Mouse (Mus musculus): ENCODE measurements around the gene Anks3.

Anks3 gene

DNA sequence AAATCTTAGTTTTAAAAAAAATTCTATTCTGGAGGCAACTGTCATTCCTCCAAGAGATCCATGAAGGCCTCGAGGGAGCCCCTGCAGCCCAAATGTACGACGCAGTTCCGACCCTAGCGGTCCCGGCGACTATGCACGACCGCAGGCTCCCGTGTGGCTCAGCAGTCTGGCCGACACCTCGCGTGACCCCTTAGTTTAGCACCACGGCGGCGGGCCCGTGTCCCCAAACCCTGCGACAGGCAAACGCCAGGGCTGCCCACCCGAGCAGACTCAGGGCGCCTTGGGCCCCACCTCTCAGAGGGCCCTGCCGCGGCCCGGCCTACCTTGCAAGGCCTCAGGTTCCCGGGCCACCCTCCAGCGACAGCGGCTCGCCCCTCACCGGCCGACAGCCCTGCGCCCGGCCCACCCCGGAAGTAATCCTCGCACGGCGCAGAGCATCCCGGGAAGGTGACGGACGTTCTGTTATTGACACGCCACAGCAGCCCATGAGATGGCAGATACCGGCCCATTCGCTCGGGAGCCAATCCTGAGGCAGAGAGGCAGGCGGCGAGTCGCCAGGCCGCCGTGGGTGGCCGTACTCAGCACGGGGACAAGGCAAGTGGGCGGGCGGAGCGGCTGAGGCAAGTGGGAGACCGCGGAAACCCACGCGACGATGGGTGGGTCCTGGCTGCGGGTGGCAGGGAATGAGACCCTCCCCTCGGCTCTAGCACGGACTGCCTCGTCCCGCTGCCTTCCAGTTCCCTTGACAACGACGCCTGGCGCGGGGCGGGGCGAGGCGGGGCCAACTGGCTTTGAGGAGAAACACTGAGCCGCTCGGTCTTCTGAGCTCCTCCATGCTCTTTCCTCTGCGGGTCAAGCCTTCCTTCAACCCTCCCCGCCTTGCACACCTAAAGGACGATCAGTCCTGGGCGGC, at the start of gene Anks3:
TSS of gene Anks3 (minus strand) at position 409 of the 913 bp plus-strand sequence.
- peak; percentile 96 for DNase-seq (ENCODE audit: low spot score)

DNA sequence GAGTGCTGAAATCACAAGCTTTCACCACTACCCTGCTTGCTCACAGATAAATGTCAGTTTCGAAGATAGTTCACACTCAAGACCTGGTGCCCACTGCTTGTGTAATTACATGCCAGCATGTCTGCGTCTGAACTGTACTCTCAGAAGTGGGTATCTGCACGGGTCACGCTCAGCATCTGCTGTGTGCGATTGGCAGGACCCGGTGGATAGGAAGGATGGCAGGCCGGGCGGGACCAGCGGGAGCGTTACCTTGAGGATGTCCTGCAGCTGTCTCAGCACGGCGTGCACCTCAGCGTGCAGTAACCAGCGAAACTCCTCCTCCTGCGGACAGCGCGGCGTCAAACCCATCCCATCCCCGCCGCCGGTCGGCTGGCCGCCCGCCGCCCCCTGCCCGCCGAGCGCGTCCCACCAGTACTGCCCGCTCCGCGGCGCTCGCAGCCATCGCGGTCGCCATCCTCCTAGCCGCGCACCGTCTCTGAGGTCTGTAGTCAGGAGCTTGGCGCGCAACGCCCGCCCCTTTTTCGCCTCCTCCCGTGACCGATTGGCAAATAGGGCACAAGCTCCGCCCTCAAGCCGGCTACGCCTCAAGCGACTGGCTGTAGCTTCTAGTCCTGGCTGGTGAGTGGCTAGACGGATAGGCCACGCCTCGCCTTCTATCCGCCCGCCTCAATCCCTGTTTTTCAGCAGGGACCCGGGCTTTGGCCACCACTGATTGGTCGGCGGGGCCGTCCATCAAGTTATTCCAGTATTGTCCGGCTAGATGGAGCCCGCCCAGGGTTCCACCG, 49.2 kb upstream of the Anks3 start, which contains the start of gene Rogdi:
TSS of gene Rogdi (minus strand) at position 500 of the 785 bp plus-strand sequence.
- DNase-seq (ENCODE audit: low spot score), result peak; percentile 99

DNA sequence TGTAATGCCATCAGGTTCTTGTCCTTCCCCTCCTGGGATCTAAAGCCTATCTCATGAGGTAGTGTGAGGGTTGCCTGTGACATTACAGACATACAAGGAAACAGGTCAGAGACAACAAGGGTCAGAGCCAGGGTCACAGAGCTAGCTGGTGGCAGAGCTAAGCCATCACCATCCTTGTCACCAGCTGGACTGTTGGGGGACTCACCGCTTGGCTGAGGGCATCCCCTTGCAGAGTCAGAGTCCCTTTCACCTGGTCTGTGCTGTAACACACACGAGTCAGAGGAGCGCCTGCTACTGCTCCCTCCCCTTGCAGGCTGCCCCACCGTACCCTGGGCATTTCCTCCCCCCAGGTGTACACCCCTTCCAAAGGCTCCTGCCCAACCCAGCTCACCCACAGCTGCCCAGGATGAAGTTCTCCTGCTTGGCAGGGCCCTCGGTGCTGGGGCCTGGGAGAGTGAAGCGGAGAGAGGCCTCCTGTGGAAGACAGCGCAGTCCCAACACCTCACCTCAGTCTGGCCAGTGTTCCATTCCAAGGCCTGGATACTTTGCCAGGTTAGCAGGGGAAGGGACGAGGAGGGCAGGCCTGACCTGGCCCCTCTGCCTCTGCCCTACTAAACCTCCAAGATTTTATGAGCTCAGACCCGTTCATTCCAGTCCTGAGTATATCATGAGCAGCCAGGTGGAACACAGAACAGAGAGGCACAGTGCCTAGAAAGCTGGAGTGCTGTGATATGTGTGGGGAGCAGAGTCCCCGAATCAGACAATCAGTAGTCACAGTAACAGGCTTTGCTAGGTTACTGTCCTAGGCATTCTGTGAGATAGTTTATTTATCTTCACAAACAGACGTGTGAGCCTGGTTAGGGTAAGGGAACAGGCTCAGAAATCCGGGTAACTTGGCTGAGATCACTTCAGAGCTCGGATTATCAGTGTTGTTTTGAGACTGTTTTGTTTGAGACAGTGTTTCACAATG, 48.3 kb upstream of the Anks3 start:
- peak; percentile 8 for DNase-seq (ENCODE audit: low spot score)

DNA sequence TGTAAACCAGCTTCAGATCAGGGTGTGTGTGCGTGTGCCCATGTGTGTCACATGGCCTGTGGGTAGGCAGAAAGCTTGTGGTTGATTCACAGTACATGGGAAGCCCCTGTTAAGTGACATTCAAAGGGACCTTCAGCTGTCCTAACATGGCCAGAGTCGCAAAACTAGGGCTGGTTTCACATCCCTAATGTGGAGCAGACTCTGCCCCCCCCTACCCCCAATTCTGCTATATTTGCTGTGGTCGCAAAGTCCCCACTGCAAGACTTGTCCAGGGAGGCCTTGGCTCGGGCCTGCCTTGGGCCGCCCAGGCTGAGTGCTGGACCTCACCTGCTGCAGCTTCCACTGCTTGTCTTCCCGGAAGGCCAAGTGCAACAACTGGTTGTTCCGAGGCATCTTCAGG, 47.3 kb upstream of the Anks3 start:
- peak; percentile 13 for DNase-seq (ENCODE audit: low spot score)

DNA sequence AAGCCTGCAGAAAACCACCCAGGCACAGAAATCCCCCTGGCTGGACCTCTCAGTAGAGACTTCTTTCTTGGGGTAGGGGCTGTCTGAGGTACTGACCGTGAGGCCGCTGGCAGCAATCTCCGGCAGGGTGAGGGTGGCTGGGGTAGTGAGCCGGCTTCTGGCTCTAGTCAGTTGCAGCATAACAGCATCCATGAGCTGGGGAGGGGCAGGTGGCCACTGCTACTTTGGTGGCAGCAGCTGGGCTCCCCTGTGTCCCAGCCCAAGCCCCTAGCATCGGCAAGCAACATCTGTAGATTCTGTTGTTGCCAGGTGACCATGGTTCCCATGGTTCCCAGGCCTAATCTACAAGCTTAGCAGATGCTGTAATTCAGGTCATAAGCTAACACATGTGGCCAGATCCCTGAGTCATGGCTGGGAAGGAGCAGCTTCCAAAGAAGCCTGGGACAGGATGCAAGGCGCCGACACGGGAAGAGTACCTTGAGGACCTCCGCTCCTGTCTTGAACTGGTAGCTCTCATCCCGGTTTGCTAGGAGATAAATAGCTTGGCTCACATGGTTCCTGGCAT, 46.4 kb upstream of the Anks3 start:
- no peak for DNase-seq (ENCODE audit: low spot score)

DNA sequence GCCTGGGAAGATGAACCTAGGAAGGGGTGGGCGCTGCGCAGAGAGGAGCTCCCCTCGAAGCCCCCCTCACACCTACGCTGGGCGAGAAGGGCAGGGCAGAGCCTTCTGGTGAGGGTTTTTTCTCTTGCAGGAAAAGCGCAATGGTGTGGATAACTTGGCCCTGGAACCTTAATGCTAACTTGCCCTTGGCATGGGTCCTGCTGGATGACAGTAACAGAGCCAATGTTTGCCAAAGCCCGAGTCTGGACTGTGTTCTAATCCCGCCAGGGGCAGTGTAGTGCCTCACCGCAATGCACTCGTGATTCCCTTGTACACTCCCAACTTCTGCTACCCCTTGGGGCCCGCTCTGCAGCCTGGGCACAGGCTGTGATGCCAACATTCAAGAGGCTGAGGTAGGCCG, 44.1 kb upstream of the Anks3 start:
- peak; percentile 3 for DNase-seq (ENCODE audit: low spot score)

DNA sequence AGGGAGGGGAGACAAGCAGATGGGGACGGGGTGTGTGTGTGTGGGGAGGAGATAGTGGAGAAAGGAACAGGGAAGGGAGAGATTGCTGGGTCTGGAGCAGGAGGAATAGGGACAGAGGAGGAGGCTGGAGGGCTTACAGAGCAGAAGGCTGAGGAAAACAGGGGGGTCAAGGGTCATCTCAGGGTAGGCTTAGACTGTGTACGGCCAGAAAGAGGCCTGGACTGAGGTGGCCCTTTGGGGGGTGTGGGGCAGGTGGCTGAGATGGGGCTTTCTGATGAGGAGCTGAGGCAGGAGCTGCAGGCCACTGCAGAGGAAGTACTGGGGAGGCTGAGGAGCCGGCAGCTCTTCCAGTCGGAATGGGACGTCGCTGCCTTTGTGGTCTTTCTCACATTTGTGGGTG, 43.5 kb upstream of the Anks3 start:
- no peak for DNase-seq (ENCODE audit: low spot score)

DNA sequence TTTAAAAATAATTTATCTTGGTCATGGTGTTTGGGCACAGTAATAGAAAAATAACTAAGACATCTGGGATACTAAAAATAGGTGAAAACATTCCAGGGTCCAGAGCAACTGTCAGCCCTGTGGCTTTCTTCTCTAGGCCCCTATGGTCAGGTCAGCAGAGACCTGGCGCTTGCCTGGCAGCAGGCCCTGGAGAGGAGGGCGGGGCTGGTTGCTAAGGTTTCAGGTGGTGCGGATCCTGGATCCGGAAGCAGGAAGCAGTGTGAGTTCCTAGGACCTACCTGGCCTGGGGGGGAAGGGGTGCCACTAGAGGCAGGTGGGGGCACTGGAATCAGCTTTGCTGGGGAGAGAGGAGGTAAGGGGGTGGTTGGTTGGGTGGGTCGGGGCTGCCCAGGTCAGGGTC, 43.1 kb upstream of the Anks3 start, which contains the start of gene Smim22:
TSS of gene Smim22 (plus strand) at position 222 of the 400 bp plus-strand sequence.
- DNase-seq (ENCODE audit: low spot score), result peak; percentile 80

DNA sequence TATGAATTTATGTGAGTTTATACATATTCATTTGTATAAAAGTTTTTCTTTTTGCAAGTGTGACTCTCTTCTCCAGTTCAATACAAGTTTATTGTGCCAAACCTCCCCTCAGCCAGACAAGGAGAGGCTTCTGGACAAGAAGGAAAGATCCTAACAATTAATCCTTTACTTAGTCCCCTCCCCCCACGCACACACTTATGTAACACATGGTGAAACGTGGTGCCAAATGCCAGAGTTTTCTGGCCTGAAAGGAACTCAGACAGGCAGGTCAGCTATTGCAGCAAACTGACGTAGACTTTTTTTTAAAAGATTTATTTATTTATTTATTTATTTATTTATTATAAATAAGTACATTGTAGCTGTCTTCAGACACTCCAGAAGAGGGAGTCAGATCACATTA, 36.6 kb upstream of the Anks3 start:
- no peak for DNase-seq (ENCODE audit: low spot score)

DNA sequence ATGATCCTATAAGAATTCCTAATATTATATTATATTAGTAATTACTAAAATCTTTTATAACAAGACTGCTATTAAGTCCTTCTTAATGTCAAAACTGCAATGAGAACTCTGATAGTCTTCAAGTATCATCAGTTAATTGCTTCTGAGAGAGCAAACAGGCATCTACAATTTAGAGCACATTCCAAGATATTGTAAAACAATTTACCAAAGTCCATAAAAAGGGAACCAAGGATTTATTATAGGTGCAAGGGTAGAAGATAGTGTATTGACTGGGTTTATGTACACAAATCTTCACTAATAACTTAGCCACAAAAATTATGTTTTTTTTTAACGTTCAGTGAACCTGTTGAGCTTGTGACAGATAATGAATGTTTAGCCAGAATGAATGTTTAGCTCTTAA, 35.0 kb upstream of the Anks3 start:
- DNase-seq (ENCODE audit: low spot score), result no peak

DNA sequence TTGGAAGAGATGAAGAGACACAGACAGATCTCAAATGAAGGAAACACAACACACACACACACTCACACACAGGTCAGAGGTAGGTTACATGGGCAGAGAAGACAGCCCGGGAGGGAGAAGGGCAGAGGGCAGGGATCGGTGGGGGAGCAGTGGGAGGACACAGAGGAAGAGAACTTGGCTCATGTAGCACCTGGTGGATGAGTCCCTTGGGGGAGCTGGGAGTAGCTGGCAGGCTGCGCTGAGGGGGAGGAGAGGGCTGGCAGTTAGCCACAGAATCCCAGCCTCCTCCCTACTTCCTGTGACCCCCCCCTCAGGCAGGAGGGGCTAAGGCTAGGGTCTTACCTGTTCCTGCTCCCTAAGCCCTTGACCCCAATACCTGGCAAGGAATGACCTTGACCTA, 33.5 kb upstream of the Anks3 start, which contains the start of gene Sept12:
TSS of gene Sept12 (minus strand) at position 300 of the 400 bp plus-strand sequence.
- no peak for DNase-seq (ENCODE audit: low spot score)

DNA sequence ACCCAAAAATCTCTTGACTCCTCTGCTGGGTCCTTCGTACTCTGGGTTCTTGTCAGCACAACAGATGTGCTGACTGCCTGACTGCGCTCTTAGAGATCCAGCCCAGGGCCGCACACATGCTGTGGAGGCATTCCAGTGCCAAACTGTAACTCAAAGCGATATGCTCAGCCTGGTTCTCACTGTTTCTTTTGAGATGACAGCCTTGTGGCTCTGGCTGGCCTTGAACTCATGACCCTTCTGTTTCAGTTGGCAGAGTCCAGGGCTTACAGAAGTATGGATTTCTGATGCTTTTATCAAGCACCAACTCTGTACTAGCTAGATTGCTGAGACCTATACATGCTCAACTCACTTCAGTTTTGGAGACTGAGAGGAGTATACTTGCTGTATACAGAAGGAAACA, 29.3 kb upstream of the Anks3 start:
- DNase-seq (ENCODE audit: low spot score), result no peak

DNA sequence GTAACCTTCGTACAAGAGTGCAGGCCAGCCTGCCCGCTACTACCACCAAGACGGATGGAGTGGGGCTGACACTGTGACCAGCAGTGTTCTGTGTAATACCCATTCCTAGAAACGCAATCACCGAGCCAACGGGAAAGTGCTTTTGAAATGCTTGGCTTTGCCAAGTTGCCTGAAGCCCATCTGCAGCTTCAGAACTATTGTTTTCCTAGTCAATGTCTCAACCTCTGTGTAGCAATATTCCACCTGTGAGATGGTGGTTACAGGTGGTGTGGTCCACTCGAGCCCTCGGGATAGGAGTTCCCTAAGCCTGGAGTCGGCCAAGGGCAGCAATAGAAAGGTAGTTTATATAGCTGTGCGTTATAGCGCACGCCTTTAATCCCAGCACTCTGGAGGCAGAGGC, 20.7 kb upstream of the Anks3 start:
- DNase-seq (ENCODE audit: low spot score), result no peak

DNA sequence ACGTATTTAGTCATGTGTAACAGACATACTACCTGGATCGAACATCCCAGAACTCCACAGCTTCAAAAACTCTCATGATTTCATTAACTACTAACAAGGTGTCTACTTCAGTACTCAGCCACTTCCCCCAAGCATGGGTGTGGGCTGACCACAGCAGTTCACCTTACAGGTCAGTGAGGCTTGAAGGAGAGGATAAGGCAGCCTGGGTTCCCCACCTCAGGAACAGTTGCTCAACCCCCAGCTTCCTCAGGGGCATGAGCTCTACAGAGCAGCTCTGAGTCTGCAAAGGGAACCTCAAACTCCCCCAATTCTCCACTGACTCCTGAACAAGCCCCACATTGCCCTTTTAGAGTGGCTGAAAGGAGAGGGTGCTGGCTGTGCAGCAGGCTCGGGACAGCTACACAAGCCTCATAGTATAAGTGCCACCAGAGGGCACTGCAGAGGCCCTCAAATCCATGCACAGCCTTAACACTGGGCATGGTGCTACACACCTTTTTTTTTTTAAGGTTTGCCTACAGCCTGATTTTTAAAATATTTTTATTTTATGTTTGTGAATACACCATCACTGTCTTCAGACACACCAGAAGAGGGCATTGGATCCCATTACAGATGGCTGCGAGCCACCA, 15.9 kb upstream of the Anks3 start:
- no peak for DNase-seq (ENCODE audit: low spot score)

DNA sequence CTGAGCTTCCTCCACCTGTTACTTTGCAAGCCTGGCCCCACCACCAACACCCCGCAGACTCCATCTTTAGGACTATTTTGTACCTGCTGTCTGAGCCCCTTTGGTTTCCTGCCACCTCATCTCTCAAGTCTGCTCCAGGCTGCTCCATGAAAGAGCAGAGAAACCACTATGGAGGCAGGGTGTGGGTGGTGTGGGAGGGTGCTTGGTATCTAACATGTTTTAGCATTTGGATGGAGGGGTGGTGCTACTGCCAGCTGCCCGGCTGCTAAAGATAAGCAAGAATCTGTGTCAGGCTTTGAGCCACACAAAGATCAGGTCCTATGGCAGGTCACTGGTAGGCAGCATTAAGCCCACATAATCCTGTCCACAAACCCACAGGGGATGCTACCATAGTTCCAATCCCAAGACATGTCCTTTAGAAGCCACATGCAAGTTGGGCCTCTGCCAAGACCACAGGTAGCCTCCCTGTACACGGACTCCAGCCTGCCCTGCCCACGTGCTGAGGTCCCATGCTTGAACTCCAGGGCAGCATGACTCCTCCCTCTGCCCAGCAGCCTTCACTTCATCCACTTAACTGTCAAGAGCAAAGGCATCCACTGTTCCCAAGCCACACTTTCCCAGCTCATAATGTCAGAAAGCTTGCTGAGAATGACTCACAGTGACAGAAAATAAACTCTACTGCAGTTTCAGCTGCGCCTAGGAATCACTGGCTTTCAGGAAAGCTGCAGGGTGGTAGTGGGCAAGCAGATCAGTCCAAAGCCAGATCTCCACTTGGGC, 14.5 kb upstream of the Anks3 start:
- DNase-seq (ENCODE audit: low spot score), result no peak

DNA sequence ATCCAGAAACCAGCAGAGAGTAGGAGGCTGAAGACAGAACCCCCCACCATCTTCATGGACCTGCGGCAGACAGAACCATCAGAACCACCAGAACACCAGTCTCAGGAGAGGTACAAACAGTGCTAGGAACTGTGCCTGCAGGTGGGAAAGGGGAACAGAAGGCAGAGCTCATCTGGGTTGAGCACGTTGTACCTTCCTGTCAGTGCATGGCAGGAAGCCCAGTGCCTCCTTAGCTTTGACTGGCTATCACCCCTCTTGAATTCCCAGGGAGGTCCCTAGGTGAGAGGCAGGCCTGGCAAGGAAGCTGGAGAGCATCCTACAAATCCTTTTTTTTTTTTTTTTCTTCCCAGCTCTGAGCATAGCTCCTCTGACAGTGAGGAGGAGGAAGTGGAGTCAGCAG, 12.2 kb upstream of the Anks3 start:
- no peak for DNase-seq (ENCODE audit: low spot score)

DNA sequence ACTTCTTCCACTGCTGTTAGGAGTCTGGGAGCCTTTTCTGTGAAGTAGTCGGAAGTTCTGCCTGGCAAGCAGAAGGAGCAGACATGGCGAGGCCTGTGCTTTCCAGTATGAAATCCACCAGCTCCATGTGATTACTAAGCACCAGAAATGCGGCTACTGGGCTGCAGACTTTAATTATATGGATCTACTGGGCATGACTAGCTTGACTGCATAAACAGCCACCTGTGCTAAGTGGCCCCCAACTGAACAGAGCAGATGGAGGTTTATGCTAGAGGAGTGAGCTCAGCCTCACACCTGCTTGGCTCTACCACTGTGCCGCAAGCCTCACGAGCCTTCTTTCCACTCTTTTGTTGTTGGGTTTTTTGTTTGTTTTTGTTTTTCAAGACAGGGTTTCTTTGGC, 10.5 kb upstream of the Anks3 start:
- DNase-seq (ENCODE audit: low spot score), result no peak

DNA sequence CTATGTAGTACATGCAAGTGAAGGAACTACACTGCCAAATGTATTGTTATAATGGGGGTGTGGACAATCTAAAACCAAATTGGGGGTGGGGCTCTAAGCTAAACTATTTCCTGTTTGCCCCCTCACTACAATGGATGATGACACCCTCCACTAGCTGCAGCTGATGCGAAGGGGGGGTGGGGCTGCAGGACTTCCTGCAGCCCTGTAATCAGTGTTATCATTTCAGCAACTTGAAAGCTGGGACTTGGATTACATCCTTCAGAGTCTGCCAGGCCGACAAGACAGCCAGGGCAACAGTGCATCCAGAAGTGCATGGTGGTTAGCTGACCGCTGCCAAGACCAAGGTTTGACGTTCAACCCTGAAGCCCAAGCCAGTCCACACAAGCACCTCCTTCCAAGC, 7.6 kb upstream of the Anks3 start:
- no peak for DNase-seq (ENCODE audit: low spot score)

DNA sequence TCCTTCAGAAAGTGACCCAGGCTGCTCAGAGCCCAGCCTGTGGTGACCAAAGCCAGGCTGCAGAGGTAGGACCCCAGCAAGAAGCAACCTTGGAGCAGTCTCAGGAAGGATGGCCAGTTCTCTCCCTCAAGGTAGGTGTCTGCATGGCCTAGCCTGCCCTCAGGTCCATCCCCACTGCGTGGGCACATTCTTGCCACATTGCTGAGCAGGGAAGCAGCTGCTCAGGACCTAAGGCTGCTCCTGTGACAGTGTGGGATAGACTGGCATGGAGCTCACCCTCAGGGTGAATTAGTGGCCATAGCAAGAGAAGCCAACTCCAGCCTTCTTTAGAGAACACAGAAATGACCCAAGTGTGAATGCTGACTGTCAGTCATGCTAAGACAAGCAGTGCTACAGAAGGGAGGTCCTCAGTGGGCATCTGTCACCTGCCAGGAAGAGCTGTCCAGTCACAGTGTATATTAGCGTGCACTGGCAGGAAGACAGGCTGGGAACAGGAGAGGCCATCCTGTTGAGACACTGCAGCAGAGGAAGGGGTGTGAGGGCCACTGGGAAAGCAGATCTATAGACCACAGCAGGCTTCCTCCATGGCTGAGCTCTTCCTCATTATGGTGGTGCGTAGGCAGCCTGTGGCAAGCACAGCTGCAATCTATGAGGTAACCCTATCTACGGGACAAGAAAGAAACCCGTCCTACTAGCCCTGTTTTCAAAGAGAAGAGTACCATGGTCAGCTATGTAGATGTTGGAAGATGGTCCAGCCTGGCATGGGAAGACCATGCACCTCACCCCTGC, 5.2 kb upstream of the Anks3 start:
- DNase-seq (ENCODE audit: low spot score), result no peak

Measured in yolk sac, embryonic 10.5 days (tissue).